ENCODE assay signal across 24 mouse cellular contexts in the genomic region with DNA sequence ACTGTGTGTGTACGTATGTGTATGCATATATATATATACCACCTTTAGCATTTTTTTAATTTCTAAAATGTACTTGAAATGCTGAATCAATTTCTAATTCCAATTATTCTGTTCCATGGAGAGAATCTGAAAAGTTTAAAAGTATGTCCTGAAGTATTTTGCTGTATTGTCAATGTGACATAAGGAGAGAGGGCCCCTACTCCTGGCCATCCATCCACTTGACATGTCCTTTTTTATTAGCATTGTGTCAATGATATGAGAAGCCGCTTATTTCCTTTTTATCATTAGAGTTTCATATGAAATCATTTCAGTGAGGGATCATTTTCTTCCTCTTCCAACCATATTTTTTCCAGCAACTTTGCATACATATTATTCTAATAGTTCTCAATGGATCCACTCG. TPM values are rescaled to one million over a fixed set of nuclear protein-coding genes. Genes with fewer than 3 reads are reported as not detected.
DNase-seq lines count a peak whose midpoint lies in the region; ATAC-seq lines count a peak whose summit lies in the region.
"Had no signal": no experiment of that assay in that cellular context is flagged by ENCODE, and none has a peak within 500 bp of the region (broad histone marks: within the 10 kb centered on the region; RNA-seq: fewer than 3 reads in every experiment).

No protein-coding gene starts in this region.

- no peak overlapping the region for H3K9ac ChIP-seq in hindbrain, embryonic 16.5 days (ENCODE audit: low read depth, low read length)
- H3K9ac ChIP-seq in forebrain, embryonic 11.5 days (ENCODE audit: low read length), result no peak overlapping the region
- no peak overlapping the region for H3K9ac ChIP-seq in forebrain, embryonic 15.5 days (replicated peaks)
- H3K9ac ChIP-seq in neural tube, embryonic 12.5 days, result no peak overlapping the region
- H3K9ac ChIP-seq: embryonic facial prominence, embryonic 15.5 days; hindbrain, embryonic 15.5 days; liver, embryonic 14.5 days had no signal

- WGBS in hindbrain, embryonic 10.5 days, result 65% methylated on average over 3 of the region's 3 CpGs
- 41% methylated on average over 3 of the region's 3 CpGs for WGBS in hindbrain, embryonic 16.5 days
- WGBS in forebrain, embryonic 11.5 days, result 51% methylated on average over 3 of the region's 3 CpGs
- 37% methylated on average over 3 of the region's 3 CpGs for WGBS in forebrain, embryonic 15.5 days
- 44% methylated on average over 3 of the region's 3 CpGs for WGBS in neural tube, embryonic 12.5 days

- peaks cover 22% of the 10 kb centered on the region for H3K4me1 ChIP-seq in hindbrain, embryonic 10.5 days (replicated peaks)
- no peaks in the 10 kb centered on the region for H3K4me1 ChIP-seq in hindbrain, embryonic 16.5 days (ENCODE audit: control insufficient read depth, insufficient read depth, low read depth, low read length)
- no peaks in the 10 kb centered on the region; the same call in 1 of the 2 replicates for H3K4me1 ChIP-seq in forebrain, embryonic 11.5 days (replicated peaks; ENCODE audit: control insufficient read depth, insufficient read depth, low read length)
- H3K4me1 ChIP-seq in forebrain, embryonic 15.5 days, result peaks cover 19% of the 10 kb centered on the region
- H3K4me1 ChIP-seq in neural tube, embryonic 12.5 days, result 0 out of 2 replicates have a peak, but pooled peaks cover 3% of the 10 kb centered on the region
- H3K4me1 ChIP-seq: embryonic facial prominence, embryonic 15.5 days had no signal

- peak overlapping the region; percentile 67; the same call in 1 of the 2 replicates for H3K27ac ChIP-seq in hindbrain, embryonic 10.5 days
- H3K27ac ChIP-seq in hindbrain, embryonic 16.5 days (ENCODE audit: low read depth, low read length), result no peak overlapping the region
- H3K27ac ChIP-seq in forebrain, embryonic 11.5 days (ENCODE audit: low read depth, low read length), result peak overlapping the region; percentile 42
- H3K27ac ChIP-seq in forebrain, embryonic 15.5 days (replicated peaks), result peak overlapping the region; percentile 57
- H3K27ac ChIP-seq in neural tube, embryonic 12.5 days, result no peak overlapping the region
- H3K27ac ChIP-seq: embryonic facial prominence, embryonic 10.5 days; embryonic facial prominence, embryonic 15.5 days; hindbrain, embryonic 15.5 days; liver, embryonic 14.5 days had no signal

- DNase-seq in hindbrain, embryonic 10.5 days (ENCODE audit: low spot score), result no peak
- no peak for DNase-seq in forebrain, embryonic 11.5 days (ENCODE audit: low spot score)
- DNase-seq in frontal cortex, postnatal 14 days (ENCODE audit: low spot score in 2 of 2), result no peak
- no peak for DNase-seq in spleen, postnatal 14 days (ENCODE audit: low spot score in 2 of 2)
- DNase-seq: adrenal gland, adult 8-10 months; cerebellum, adult 8-10 months; heart, postnatal 14 days; kidney, adult 9 months; kidney, postnatal 25 days; liver; lung, adult 2 months; lung, postnatal 10 days; right cerebral cortex, postnatal 25 days; thymus, postnatal 14 days had no signal

- no peak overlapping the region; the same call in 1 of the 2 replicates for H3K4me2 ChIP-seq in hindbrain, embryonic 16.5 days (ENCODE audit: low read length)
- H3K4me2 ChIP-seq in forebrain, embryonic 11.5 days (ENCODE audit: low read depth, low read length, severe bottlenecking), result no peak overlapping the region
- no peak overlapping the region for H3K4me2 ChIP-seq in forebrain, embryonic 15.5 days (replicated peaks)
- peak overlapping the region; percentile 26; the same call in 1 of the 2 replicates for H3K4me2 ChIP-seq in neural tube, embryonic 12.5 days (replicated peaks)
- H3K4me2 ChIP-seq: embryonic facial prominence, embryonic 15.5 days had no signal

- no peaks in the 10 kb centered on the region for H3K9me3 ChIP-seq in hindbrain, embryonic 10.5 days
- H3K9me3 ChIP-seq in hindbrain, embryonic 16.5 days (ENCODE audit: control insufficient read depth, low read length), result no peaks in the 10 kb centered on the region
- H3K9me3 ChIP-seq in forebrain, embryonic 11.5 days (ENCODE audit: control insufficient read depth, low read length), result no peaks in the 10 kb centered on the region
- no peaks in the 10 kb centered on the region for H3K9me3 ChIP-seq in forebrain, embryonic 15.5 days
- no peaks in the 10 kb centered on the region for H3K9me3 ChIP-seq in neural tube, embryonic 12.5 days
- H3K9me3 ChIP-seq: embryonic facial prominence, embryonic 10.5 days; embryonic facial prominence, embryonic 15.5 days; G1E; hindbrain, embryonic 15.5 days had no signal

- ATAC-seq in hindbrain, embryonic 16.5 days, result no peak; the same call in 1 of the 2 replicates
- no peak for ATAC-seq in forebrain, embryonic 11.5 days (replicated peaks; ENCODE audit: low FRiP score)
- no peak for ATAC-seq in forebrain, embryonic 15.5 days (replicated peaks)
- peak; percentile 63 for ATAC-seq in neural tube, embryonic 12.5 days (ENCODE audit: low FRiP score, low read depth)
- no peak for ATAC-seq in inflammation-experienced regulatory T-cells, adult 6 months
- ATAC-seq: intestine, embryonic 16.5 days had no signal

- H3K4me3 ChIP-seq in hindbrain, embryonic 10.5 days, result no peak overlapping the region
- H3K4me3 ChIP-seq in hindbrain, embryonic 16.5 days (ENCODE audit: low read length), result no peak overlapping the region
- H3K4me3 ChIP-seq in forebrain, embryonic 11.5 days (ENCODE audit: low read depth, low read length), result no peak overlapping the region
- H3K4me3 ChIP-seq in forebrain, embryonic 15.5 days, result no peak overlapping the region
- H3K4me3 ChIP-seq in neural tube, embryonic 12.5 days, result no peak overlapping the region
- H3K4me3 ChIP-seq: embryonic facial prominence, embryonic 10.5 days; embryonic facial prominence, embryonic 15.5 days; hindbrain, embryonic 15.5 days had no signal

- no peaks in the 10 kb centered on the region for H3K36me3 ChIP-seq in hindbrain, embryonic 10.5 days
- H3K36me3 ChIP-seq in hindbrain, embryonic 16.5 days (ENCODE audit: control insufficient read depth, insufficient read depth, low read length), result no peaks in the 10 kb centered on the region
- no peaks in the 10 kb centered on the region for H3K36me3 ChIP-seq in forebrain, embryonic 11.5 days (ENCODE audit: control insufficient read depth, insufficient read depth, low read length)
- no peaks in the 10 kb centered on the region for H3K36me3 ChIP-seq in forebrain, embryonic 15.5 days
- no peaks in the 10 kb centered on the region for H3K36me3 ChIP-seq in neural tube, embryonic 12.5 days
- H3K36me3 ChIP-seq: embryonic facial prominence, embryonic 10.5 days; embryonic facial prominence, embryonic 15.5 days; G1E; hindbrain, embryonic 15.5 days had no signal

- H3K27me3 ChIP-seq in hindbrain, embryonic 10.5 days (ENCODE audit: insufficient read depth, poor library complexity, severe bottlenecking), result no peaks in the 10 kb centered on the region
- H3K27me3 ChIP-seq in hindbrain, embryonic 16.5 days (replicated peaks; ENCODE audit: control insufficient read depth, insufficient read depth, low read length), result no peaks in the 10 kb centered on the region
- H3K27me3 ChIP-seq in forebrain, embryonic 11.5 days (ENCODE audit: control insufficient read depth, insufficient read depth, low read length), result no peaks in the 10 kb centered on the region
- H3K27me3 ChIP-seq in forebrain, embryonic 15.5 days, result no peaks in the 10 kb centered on the region
- H3K27me3 ChIP-seq in neural tube, embryonic 12.5 days (replicated peaks), result no peaks in the 10 kb centered on the region
- H3K27me3 ChIP-seq: embryonic facial prominence, embryonic 15.5 days; hindbrain, embryonic 15.5 days had no signal

RNA-seq across cellular contexts. Expression of gene Epha3, which starts 58.0 kb away (rescaled TPM):
- 12.9 and 38.4 TPM in 2 replicates for polyA plus RNA-seq in hindbrain, embryonic 10.5 days (2016; fragmentation: Nextera tagmentation; extraction: Ambion mirVana)
- polyA plus RNA-seq in hindbrain, embryonic 16.5 days (2015; fragmentation: Nextera tagmentation; extraction: Ambion mirVana), result 19.2 and 22.0 TPM in 2 replicates
- 79.1 and 79.3 TPM in 2 replicates for polyA plus RNA-seq in forebrain, embryonic 11.5 days (2014; fragmentation: Nextera tagmentation; extraction: Ambion mirVana)
- polyA plus RNA-seq in forebrain, embryonic 15.5 days (2015; fragmentation: Nextera tagmentation; extraction: Ambion mirVana), result 85.2 and 95.2 TPM in 2 replicates
- 57.1 and 61.9 TPM in 2 replicates for polyA plus RNA-seq in neural tube, embryonic 12.5 days (2016; fragmentation: Nextera tagmentation; extraction: Ambion mirVana)
- polyA plus RNA-seq in inflammation-experienced regulatory T-cells, adult 6 months (2017; shearing (Covaris generic)), result 1 to 10 TPM in 2 of 3 experiments, under 1 TPM in 1; 0.70 to 2.1 (median 1.2) TPM
- polyA plus RNA-seq: G1E had no signal

Comparison
In these comparisons a context has a peak if more than half of its experiments do, and no peak if none do; other contexts are left out.
1. H3K27ac ChIP-seq: peak in hindbrain, embryonic 10.5 days (single experiment), forebrain, embryonic 11.5 days (single experiment) and forebrain, embryonic 15.5 days (single experiment); none in hindbrain, embryonic 16.5 days (single experiment) and neural tube, embryonic 12.5 days (single experiment).